Mouse (Mus musculus) heart, postnatal 10 days (tissue): ENCODE measurements at regions not wholly inside any gene's neighbourhood (a gene's known extent, or its start where the extent isn't known, plus 50 kb on each side); places are given as distances from the start of the nearest gene placed in this dataset.
"Not testable (repeated sequence)": the region's sequence is repeated elsewhere in the genome, so short reads cannot be mapped to it uniquely, and the experiment has no call there.

ENCODE experiments used
- DNase-seq, 2 experiments: peaks; one replicate each; pipeline ENCODE4 v3.0.0; 2021
- intact Hi-C: fragments of 180-260 bp; cut with DNase I; formaldehyde crosslinking; loops from one replicate; pipeline ENCODE4 v1.15.1; 2025

GRCm38 (mm10) chr3:121584736-121585151 lies 52.5 kb upstream of the Slc44a3 start:
- peak; percentile 24 to 33 for DNase-seq
- intact Hi-C loops = no loop called here

DNA sequence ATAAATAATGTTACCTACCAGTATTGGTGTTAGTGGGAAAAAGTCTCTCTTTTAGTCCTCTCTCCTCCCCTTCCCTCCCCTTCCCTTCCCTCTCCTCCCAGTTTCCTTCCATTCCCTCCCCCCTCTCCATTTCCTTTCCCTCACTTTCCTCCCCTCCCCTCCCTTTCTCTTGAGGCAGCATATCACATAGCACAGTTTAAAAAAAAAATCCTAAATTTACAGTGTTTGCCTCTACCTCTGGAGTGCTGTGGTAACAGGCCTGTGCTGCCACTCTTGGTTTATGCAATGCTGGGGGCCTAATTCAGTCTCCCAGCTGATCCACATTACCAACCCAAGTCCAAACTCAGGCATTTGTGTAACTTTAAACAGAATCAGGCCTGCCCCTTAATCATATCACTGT lies 52.1 kb upstream of the Slc44a3 start:
- intact Hi-C loops = no loop called here
- no peak for DNase-seq

DNA sequence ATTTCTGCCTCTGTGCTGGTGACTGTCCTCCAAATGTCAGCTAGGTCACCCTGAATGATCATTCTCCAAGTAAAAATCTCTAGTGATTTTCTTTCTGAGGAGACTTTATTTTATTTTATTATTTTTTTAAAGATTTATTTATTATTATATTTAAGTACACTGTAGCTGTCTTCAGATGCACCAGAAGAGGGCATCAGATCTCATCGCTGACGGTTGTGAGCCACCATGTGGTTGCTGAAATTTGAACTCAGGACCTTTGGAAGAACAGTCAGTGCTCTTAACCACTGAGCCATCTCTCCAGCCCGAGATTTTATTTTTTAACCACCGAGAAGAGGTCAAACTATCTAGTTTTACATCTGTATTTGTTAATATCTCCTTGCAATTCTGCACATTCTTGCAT lies 50.5 kb upstream of the Slc44a3 start:
- DNase-seq, intact Hi-C loops: not testable (repeated sequence)
